Mouse (Mus musculus): ENCODE measurements at regions not wholly inside any gene's neighbourhood (a gene's known extent, or its start where the extent isn't known, plus 50 kb on each side); places are given as distances from the start of the nearest gene placed in this dataset.

DNA sequence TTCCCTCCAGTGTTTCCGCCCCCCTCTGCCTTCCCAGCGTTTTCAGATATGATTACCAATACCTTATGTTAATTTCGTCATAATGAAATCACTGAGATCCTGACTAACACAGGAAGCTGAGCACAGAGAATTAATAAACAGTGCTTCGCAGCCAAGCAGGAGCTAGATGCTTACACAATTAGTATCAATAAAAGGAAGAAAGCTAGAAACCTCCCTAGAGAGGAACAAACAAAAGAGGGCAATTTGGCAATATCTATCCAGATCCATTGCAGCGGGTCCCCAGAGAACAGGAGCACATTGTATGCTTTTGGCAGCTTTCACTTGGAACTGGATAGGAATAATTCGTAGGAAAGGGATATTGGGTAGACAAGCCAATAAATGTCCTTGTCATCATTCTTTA, 159.1 kb upstream of the Kbtbd8 start:
- DNase-seq (ENCODE audit: low read depth, low spot score) = no peak

DNA sequence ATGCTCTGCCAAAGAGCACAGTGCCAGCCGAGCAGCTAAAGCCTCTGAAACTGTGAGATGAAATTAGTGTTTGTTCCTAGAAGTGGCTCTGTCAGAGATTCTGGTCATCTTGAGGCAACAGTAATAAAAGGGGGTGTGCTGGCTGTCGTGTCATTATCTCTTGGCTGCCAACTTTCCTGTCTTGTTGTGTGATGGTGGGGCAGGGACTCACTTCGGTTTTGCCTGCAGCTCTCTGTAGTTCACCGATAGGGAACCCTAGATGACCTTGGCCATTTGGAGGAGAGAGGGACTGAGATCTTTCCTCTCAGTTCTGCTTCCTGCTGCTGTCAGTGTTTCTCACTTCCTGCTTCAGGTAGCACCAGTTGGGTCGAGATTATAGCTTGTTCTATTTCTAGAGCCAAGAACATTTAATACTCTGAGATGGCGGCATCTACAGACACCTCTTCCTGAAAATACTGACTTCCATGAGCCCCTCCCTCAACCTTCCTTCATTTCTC, 159.8 kb upstream of the Kbtbd8 start:
- DNase-seq (ENCODE audit: low read depth, low spot score) = peak; percentile 30

DNA sequence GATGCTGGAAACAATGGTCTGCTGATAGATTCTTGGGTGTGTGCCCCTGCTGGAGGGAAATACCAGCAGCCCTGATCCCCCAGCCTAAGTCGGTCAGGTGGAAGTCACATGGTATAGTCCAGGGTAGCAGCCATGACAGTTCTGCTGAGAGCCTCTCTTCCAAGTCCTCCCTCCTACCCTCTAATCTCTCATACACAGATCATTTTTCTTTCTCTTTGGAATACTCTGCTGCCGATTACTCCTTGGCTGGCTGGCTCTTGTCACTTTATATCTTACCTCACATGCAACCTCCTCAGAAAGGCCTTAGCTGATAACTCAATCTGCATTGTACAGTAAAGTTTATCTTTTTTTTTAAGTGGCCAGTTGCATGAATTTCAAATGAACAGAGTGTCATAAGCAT, 162.5 kb upstream of the Kbtbd8 start:
- no peak for DNase-seq (ENCODE audit: low read depth, low spot score)

DNA sequence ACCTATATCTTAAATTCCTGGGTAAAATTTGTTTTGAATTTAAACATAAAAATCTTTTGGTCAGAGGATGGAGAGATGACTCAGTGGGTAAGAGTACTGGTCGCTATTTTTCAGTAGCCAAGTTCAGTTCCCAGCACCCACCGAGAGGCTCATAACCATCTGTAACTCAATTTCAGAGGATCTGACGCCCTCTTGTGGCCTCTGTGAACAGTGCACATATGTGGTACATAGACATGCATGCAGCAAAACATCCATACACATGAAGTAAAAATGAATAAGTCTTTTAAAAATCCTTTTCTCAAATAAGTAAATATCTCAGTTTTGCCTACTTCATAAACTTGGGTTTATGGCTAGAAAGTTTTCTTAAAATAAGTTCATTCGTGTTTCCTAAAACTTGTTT, 163.4 kb upstream of the Kbtbd8 start:
- DNase-seq (ENCODE audit: low read depth, low spot score) = no peak

DNA sequence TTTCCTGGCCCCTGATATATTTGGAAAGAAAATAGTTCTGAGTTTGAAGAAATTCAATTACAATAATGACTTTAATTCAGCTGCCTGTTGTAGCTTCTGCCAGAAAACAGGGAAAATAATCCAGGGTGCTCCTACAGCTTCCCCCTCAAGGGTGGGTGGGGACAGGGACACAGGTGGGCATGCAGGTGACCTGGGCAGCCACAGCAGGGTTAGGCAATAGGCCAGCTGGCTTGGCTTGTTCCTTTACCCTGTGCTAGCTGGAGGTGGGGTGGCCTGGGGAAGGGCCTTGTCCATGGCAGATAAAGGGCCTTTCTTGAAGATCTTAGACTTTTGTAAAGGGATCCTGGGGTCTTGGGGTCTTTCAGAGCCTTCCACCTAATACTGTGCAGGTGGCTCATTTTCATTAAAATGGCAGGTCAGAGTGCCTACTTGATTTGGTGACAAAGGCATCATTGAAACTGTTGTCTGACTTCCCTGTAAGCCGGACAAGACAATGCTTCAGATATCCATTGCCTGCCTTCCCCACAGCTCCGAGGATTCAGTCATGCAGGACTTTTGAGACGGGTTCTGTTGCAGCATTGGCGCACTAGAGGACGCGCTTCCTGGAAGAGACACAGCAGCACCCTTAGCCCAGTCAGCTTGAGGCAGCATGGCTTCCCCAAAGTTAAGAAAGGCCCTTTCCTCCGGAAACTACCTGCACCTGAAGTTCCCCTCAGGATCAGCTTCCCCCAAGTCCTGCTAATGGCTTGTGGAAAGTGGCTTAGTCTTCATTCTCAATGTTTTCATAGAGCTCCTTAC, 164.9 kb upstream of the Kbtbd8 start:
- DNase-seq (ENCODE audit: low read depth, low spot score) = no peak

DNA sequence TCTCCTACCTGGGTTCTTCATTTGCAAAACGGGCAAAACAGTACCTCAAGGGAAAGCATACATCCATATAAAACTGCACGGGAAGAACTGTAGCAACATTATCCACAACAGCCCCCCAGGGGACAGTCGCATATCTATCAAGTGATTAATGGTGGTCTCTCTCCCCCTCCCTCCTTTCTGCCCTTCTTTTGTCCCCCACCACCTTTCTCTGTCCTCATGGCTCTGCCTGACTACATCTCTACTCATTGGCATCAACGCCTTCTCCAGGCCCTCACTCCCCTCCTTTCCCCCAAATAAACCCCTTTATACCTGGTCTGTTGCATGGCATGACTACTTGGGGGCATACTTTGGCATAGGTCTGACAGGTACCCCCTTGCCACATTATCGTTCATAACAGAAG, 166.1 kb upstream of the Kbtbd8 start:
- DNase-seq (ENCODE audit: low read depth, low spot score) = no peak

DNA sequence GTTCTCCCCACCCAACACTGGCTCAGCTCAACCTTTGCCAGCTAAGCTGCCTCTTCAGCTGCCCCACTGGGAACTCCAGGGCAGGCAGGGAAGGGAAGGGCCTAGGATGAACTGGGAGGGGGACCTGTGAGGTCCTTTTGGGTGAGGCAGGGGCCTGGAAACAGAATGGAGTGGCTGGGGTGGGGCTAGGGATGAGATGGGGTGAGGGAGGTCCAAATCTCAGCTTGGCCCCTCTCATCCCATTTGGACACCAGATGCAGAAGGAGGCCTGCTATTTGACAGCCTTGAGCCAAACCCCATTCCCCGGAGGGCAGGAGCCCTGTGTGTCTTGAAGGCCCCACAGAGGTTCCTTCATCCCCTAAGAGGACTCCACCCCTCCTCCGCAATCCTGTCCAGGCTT, 166.7 kb upstream of the Kbtbd8 start:
- DNase-seq (ENCODE audit: low read depth, low spot score) = no peak

DNA sequence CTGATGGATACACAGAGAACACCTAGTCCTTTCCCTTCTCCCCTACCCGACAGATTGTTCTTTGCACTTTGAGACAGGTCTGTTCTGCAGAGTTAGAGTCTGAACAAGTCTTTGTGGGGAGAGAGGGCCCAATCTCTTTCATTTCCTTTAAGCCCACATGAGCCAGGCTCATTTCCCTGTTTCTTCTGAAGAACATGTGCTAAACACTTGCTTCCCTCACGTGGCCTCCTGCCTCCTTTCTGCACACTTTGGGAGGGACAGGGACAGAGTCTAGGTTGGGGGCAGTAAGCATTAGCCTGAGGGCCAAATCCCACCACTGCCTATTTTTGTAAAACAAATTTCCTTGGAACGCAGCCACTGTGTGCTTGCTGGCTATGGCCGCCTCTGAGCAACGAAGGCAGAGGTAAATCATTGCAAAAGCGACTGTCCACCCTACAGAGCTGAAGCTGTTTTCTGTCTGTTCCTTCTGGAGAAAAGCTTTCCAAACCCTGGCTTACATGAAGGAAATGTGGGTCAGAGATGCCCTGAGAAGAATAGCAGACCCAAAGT, 170.6 kb upstream of the Kbtbd8 start:
- DNase-seq (ENCODE audit: low read depth, low spot score) = no peak

DNA sequence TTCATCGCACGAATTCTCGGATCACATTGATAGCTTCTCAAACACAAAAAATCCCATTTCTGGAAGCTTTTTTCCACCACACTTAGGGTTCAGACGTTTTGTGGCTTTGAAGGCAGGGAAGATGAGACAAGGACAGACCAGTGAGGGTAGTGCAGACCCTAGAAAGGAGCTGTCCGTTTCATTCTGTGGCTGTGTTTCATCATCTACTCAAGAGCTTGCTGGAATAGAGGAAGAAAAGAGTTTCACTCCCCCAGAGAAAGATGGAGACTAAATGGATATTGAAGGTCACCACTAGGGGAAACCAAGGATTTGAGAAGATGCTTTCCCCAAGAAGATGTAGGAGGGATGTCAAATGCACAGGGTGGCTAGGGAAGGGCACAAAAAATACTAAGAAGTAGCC, 171.3 kb upstream of the Kbtbd8 start:
- DNase-seq (ENCODE audit: low read depth, low spot score) = no peak

DNA sequence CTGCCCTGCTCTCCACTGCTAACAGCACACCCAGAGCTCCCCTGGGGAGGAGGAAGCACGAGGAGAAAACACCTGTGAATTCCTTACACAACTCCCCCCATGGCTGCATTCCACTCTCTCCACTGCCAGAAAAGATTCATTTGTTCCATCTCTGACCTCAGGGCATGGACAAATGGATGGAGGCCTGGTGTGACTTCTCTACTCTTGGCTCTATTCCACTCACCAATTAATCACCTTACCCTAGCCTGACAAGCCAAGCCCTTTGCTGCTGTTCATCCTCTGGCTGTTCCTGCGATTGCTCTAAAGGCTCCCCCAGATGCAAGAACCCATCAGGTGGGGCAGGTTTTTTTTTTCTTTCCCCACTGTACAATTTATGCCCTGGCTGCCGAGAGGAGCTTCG, 172.8 kb upstream of the Kbtbd8 start:
- no peak for DNase-seq (ENCODE audit: low read depth, low spot score)

DNA sequence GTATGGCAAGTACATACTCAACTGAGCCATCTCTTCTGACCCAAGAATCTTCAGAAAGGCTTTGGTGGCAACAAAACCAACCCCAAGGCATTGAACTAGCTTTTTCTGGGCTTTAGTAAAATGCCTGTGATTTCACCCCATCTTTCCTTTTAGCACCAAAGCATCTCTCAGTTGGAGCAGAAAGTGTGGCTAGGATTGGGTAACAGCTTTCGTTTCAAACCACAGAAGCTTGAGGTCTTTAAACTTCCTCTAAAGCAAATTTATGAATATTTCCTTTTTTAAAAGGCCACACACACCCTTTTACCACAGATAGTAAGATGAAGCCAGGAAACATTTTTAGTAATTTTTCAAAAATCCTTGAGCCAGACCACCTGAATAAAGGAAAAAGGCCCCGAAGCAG, 178.1 kb upstream of the Kbtbd8 start:
- no peak for DNase-seq (ENCODE audit: low read depth, low spot score)

DNA sequence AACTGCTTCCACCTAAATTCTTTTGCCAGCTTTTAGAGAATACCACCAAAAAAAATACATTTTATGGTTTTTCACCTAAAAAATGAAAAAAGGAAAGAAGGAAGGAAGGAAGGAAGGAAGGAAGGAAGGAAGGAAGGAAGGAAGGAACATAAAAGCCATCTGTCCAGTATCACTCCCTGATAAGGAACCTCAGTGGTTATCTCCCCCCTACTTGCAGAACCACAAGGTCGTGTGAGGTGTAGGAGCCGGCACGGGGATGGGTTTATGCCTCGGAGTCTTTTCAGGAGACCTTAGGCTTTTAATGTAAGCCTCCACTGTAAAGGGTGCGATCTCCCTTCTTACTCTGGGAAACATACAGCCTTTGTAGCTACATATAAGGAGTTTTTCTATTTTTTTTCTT, 180.8 kb upstream of the Kbtbd8 start:
- no peak for DNase-seq (ENCODE audit: low read depth, low spot score)

DNA sequence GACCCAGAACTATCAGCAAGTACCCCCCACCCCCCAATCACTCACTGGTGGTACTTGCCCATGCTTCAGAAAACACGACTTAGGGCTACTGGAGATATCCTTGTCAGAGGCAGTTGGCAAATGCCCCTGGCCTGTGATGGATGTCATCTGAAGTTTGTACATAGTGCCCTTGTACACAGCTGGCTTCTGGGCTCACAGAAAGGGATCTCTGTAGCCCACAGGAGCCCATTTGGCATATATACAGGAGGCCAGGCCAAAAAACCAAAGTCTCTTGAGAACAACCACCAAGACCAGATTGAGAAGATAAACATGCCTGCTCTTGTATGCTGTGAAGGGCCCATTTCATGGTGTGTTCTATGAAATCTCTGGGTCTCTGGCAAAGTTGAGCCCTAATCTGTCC, 181.3 kb upstream of the Kbtbd8 start:
- no peak for DNase-seq (ENCODE audit: low read depth, low spot score)

DNA sequence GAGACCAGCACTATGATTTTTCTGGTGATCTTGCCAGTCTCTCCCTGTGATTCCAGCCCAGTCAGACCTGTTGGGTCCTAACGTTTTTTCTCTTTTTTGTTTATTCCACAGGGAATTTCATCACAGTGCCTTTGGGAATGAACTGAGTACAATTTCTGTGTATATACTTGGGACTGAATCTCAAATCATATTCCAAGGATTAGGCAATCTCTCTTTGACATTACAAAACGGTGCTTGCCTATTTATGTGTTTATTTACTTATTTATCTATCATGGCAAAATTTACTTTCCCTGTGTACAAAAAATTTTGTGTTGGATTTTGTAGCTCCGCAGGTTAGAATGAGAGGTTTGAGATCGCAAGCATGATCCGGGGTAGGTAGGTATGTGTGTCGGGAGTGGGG, 189.2 kb upstream of the Kbtbd8 start:
- DNase-seq (ENCODE audit: low read depth, low spot score) = no peak

DNA sequence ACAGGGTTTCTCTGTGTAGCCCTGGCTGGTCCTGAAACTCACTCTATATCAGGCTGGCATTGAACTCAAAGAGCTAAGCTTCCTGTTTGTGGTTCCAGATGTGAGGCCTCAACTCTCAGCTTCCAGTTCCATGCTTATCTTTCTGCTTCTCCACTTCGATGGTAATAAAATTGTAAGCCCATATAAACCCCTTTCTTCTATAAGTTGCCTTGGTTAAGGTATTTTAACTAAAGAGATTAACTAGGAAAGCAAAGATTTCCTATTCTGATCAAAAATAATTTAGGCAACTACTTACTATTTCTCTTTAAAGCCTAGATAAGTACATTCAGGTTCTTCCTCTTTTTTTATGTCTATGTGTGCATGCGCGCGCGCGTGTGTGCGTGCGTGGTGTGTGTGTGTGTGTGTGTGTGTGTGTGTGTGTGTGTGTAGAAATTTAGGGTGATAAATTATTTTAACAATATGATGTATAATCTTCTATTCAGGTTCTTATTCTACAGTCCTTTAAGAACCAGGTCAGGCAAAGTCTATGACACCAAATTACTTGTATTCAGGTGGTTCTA, 190.3 kb upstream of the Kbtbd8 start:
- DNase-seq (ENCODE audit: low read depth, low spot score) = no peak

DNA sequence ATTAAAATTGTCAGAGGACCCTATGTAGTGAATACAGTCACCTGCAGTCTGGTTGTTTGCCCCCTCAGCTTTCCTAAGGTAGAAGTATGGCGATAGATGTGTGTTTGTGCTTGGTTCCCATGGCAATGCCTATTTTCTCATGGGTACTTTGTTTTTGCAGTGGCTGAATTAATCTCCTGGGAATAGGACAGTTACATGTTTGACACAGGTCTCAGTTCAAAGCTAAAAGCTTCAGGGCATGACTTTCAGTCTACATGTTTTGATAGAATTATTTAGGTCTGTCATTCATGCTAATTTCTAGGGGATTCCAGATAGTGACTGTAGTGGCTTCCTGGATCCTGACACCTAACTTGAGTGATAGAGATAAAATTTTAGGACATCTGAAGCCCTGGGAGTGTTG, 191.6 kb upstream of the Kbtbd8 start:
- DNase-seq (ENCODE audit: low read depth, low spot score) = no peak

DNA sequence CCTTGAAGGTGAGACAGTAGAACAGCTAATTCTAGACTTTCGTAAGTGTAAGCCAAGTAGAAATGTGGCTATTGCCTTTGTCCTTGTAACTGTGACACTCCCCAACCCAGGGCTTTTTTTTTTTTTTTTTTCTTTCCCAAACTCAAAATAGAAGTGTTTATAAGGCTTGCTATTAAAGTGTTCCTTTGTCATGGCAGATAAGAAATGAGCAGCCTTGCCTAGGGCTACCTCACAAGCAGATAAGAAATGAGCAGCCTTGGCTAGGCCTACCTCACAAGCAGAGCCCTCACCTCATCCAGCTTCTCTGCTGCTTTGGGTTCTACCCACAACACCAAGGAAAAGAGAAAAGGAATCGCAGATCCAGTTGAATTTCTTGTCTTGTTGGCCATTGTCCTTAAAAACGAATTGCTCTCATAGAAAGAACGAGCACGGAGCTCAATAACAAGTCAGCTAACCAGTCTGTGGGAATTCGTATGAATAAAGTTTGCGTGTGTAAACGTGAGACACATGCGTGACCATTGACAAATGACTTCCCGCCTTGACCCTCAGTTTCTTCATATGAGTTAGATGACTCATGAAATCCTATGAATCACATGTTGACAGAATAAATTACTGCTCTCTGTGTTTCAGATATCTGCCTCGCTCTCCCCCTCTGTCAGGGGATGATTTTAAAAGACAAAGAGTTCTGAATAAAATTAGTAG, 192.6 kb upstream of the Kbtbd8 start:
- no peak for DNase-seq (ENCODE audit: low read depth, low spot score)

DNA sequence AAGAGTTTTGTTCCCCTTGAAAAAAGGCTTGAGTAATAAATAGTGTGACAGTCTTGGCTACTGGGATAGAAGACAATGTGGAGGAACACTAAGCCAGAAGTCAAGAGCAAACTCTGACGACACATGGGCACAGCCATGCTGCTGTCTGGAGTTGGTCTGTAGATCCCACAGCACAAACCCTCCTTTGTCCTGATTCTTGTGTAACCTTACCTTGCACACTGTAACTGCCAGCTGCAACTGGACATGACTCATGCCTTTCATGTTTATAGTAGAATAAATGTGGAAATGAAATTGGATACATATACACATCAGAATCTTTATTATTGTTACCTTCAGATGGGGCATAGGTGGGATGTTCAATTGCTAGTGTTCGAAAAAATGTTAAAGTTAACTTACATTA, 195.3 kb upstream of the Kbtbd8 start:
- no peak for DNase-seq (ENCODE audit: low read depth, low spot score)

DNA sequence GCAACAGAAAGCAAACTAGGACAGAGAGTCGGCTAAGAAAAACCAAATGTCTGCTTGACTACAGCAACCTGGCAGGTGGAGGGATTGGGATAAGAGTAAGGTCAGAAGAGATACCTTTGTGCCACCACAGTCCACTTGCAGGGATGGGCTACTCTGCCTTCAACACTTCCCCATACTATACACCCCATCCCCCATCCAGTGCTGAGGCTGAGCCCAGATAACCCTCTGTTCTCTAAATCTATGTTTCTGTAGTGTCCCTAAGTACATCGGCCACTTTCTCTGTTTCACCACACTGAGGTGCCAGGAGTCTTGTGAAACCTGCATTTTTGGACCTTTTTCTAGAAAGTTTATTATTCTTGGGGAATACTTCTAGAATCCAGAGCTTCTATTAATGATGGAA, 196.3 kb upstream of the Kbtbd8 start:
- no peak for DNase-seq (ENCODE audit: low read depth, low spot score)

DNA sequence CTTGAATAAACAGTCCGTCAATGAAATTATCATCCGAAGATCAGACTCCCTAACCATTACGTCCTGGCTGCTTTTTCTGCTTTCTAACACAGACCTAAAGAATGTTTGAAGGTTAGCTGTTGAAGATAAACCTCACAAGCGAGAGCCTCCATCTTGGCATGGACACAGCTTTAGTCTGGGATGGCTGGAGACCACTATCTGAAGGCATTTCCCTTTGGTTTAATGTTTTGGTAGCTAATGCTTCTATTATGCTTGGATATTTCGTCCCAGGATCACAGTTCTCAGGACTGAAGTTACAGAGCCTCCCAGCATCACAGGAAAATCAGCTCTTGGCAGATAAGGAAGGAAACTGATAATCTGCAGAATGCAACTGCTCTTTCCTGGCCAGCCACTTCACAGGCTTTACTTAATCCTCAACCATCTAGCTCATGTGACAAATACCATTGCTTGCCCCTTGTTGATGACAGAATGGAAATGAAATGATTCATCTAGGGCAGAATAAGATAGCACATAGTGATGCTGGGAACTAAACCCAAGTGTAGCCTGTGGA, 197.8 kb upstream of the Kbtbd8 start:
- DNase-seq (ENCODE audit: low read depth, low spot score) = no peak

DNA sequence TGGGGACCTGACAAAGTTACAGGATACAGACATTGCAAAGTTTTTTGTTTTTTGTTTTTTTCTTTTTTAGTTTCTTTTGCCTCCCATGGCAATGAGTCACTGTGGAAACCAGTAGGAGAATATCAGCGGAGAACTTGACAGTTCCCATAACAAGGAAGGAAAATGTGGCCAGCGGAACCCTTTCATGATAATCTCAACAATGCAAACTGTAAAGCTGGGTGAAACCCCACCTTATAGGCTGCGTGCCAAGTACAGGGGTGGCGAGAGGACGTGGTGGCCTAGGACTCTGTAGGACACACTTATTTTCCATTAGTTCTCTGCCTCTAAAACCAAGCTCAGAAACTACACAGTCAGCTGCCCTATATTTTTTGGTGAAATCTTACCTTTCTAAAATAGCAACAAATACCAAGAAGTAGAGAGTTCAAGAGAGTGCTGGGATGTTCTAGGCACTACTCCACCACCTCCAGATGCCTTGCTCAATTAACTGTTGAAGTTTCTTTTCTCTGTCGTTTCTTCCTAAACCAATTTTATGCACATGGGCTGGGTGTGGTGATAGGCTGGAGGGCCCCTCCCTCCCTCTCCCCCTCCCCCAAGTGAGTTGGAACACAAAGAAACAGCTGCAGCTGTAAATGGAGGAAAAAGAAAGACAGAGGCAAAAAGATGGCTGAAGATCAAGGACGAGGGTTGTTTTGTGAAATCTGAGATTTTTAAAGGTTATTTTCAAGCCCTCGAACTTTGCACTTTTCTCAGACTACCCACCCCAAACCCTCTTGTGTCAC, 201.0 kb upstream of the Kbtbd8 start:
- no peak for DNase-seq (ENCODE audit: low read depth, low spot score)

DNA sequence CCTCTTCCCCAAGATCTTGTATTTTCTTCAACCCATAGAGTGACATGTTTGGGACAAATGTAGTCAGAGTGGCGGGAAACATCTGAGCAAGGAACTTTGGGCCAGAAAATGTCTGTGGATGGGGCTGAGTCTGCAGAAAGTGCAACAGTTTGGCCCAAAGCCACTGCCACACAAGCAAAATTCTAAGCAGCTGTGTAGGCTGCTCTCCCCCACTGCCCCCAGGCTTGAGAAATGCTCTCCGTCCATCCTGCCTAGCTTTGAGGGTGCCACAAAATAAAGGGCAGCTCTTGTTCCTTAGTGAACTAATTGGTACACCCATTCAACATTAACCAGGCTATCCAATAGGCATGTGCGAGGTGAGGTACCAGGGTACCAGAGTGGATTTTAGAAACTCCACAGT, 205.2 kb upstream of the Kbtbd8 start:
- no peak for DNase-seq (ENCODE audit: low read depth, low spot score)
